Mouse (Mus musculus): ENCODE results near the gene Eif2ak2.
A peak's percentile ranks its signal among the peaks of the same experiment; 100 is the strongest.

Gene Eif2ak2

GRCm38 (mm10) chr17:78882401-78883112 lies at the start of gene Eif2ak2:
TSS of gene Eif2ak2 (minus strand) at chr17:78882573.
- peak; percentile 88 to 95 for DNase-seq

DNA sequence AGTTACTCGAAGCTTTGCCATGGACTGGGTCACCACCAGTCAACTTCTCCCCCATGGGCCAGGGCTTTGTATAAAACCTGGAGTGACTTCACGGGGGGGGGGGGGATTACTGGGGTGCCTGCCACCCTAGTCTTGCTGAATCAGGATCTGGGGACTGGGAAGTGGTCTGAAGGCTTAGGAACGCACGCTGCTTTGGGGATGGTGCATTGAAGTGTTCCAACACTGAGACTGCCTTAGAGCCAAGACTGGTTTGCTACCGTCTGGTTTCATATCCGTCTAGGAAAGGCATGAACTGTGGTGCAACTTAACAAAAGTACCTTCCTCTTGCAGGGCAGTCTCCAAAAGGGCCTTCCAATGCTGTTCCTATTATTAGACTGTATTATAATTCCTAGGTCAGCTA lies 35.3 kb upstream of the Eif2ak2 start:
- DNase-seq = no peak

DNA sequence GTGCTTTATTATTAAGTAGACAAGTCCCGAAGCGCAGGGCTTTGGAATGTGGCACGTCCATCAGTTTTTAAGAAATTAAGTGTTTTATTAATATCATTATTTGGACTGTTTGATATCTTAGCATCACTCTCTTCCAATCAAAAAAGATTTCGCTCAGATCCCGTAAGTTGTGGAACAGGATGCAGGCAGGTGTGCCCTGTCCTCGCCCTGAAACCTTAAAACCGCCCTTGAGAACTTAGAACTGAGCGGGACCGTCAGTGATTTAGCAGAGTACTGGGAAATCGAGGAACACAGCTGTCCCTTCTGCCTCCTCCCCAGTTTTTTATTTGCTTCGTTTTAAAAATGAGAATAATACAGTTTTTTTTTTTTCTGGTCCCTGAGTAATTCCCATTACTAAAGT lies 34.5 kb upstream of the Eif2ak2 start:
- no peak for DNase-seq

DNA sequence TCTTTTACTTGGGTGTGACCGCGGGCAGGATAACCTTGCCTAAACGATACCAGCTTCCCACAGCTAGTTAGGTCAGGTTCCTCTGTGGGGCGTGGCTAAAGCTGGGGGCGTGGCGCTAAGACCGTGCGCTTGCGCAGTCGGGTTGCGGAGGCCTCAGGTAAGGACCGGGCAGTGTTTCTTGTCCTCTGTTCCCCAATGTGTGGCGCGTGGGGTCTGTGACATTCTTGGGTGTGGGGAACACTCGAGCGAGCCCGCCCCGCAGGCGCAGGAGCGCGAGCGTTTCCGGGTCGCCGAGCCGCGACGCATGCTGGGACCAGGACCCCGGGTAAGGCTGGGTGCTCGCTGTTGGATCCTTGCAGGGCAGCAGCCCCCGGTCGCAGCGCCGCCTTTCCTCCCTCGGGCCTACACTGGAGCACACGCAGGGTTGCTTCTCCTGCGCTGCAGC lies 34.0 kb upstream of the Eif2ak2 start, which contains the start of gene Cebpzos:
TSS of gene Cebpzos (plus strand) at position 132 of the 445 bp plus-strand sequence.
- DNase-seq = peak; percentile 88 to 92

DNA sequence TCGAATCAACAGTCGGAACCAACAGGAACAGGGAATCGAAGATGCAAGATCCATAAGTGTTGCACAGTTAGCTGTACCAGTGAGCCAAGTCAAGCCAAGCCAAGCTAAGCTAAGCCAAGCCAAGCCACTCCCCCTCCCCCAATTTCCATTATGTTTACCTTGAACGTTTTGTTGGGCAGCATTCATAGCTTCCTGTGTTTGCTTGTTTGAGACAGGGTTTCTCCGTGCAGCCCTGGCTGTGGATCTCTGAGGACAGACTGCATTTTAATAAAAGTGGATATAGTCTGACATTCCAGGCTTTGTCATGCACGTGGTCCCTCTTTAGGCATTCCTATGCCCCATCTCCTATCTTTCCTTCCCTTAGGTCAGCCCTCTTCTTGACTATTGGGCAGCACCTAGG lies 33.4 kb upstream of the Eif2ak2 start:
- no peak for DNase-seq

DNA sequence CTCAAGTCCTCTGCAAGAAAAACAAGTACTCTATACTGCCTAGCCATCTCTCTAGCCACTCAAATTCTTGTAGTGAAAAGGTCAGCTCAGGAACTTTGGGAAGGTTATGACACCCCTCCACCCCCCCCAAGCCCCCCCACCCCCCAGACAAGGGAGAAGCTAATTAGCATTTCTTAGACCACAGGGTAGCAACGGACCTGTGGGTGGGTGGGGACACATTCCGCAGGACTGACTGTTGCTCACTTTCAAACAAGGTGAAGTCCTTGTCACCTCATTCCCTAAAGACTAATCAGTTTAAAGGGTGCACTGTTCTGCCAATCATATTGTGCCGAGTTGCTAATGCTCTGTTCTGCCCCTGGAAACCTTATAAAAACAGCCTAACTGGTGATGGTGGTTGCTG lies 31.5 kb upstream of the Eif2ak2 start:
- DNase-seq = no peak

- peak; percentile 44 to 57 for DNase-seq
These were observed 30.5 kb upstream of the Eif2ak2 start for GRCm38 (mm10) chr17:78912861-78913281.

GRCm38 (mm10) chr17:78909374-78909773 lies 27.0 kb upstream of the Eif2ak2 start:
- DNase-seq = no peak

DNA sequence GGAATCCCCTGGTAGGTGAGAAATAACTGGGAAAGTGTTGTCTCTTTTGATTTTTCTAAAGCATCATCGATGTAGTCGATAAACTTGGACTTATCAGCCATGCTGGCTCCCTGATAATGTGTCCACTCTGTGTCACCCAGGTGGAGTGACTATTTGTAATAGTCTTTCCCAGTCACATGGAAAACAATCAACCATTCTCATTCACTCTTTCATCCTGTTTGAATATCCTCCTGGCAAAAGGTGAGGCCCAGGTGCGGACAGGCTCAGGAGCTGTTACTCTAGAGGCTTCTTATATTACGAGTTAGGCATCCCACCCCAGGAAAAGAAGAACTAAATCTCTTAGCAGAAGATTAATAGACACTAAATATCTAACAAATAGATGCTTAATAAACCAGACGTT lies 24.5 kb upstream of the Eif2ak2 start, which contains the start of gene Sult6b1:
TSS of gene Sult6b1 (minus strand) at position 101 of the 400 bp plus-strand sequence.
- no peak for DNase-seq

- no peak for DNase-seq
These were observed 20.8 kb upstream of the Eif2ak2 start for GRCm38 (mm10) chr17:78903158-78903557.

DNA sequence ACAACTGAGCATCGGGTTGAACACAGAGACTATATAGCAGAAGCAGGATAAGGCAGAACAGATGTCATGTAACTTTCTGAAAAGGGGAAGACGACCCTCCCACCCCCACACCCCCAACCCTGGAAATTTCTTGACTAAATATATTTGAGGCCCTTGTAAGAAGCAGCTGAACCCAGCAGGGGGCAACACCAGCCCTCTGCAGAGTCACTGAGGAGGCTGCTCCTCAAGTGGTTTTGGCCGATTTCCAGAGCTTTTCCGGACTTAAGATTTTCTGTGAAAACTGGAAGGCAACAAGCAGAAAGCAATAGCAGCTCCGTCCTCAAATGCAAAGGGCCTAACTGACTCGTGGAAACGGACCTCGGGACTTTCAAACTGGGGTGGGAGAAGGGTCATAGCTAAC lies 13.0 kb upstream of the Eif2ak2 start:
- DNase-seq = peak; percentile 74 to 82

GRCm38 (mm10) chr17:78894991-78895390 lies 12.6 kb upstream of the Eif2ak2 start:
- DNase-seq = no peak

DNA sequence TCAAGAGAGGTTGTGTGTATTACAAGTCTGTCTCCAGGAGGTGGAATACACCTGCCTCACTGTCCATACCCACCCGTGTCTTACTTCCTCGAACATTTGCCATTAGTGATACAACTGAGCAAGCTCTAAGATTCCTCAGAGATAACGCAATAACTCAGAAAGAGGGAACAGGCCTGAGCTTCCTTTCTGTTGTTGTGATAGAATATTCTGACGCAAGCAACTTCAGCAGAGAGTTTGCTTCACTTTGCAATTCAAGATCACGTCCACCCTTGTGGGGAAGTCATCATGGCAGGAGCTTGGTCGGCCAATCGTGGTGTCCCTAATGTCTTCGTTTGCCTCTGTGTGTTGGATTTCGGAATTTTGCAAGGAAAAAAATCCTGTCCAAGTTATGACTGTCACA lies 8.6 kb upstream of the Eif2ak2 start:
- no peak for DNase-seq

DNA sequence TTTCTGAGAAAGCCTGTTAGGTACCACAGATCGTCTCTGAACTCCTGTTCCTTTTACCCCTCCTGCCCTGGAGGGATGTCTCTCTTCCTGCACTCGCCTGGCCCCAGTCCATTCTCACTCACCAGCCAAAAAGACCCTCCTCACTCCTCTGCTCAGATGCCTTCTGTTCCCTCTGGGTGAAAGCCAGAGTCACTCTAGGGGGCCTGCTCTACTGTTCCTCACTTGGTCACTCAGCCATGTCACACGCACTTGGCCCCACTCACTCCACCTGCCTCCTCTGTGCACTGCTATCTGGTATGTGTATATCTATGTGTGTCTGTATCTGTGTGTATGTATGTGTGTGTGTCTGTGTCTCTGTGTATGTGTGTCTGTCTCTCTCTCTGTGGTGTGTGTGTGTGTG lies 6.8 kb upstream of the Eif2ak2 start:
- DNase-seq = no peak

DNA sequence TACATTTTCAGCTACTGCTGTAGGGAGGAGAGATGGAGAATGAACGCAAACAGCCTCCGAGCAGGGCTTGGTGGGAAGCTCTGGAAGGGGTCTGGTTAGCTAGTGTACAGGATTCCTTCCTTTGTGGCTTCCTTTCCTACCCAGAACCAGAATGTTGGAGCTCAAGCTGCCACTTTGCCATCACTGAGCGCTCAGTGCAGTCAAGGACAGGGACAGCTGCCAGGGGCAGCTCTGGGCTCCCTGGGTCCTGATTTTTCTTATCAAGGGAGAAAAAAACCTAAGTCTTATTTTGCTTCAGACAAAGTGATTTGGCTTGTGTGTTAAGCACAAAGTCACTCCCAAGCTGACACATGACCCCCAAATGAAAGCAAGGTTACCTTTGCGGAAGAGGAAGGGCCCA lies 6.2 kb upstream of the Eif2ak2 start:
- no peak for DNase-seq

- DNase-seq = no peak
These were observed 3.1 kb upstream of the Eif2ak2 start for GRCm38 (mm10) chr17:78885286-78886065.

DNA sequence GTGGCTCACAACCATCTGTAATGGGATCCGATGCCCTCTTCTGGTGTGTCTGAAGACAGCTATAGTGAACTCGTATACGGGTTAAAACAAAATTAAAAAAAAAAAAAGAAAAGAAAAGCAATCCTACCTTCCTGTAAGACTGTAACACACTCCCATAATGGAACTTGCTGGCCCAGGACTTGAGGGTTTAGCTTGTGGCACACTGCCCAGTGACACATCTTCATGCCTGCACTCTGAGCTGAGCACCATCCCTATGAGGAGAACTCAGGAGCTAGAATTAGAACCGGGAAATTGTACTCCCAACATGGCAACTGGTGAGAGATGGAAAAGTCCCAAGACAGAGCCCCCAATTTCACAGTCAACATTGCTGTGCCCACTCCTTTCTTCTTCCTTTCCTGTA lies 918 bp upstream of the Eif2ak2 start:
- DNase-seq = no peak

DNA sequence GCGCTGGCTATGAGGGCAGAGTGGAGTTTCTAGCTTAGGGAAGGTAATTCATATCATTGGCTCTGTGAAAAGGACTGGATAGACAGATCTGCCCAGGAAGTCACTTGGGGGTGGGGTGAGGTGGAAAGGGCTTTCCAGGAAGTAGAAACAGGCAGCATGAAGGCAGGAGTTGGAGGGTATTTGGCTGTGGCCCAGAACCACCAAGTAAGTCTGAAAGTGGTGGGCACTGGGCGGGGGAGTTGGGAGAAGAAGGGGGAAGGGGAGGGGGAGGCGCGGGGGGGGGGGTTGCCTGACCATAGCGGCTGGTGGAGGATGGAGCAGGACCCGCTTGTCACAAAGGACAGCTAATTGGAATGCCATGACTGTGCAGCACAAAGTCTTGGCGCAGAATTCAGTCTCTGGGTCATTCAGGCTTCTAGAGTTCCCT lies 482 bp downstream of the Eif2ak2 start:
- DNase-seq = peak; percentile 38 to 59

- no peak for DNase-seq
These were observed 8.5 kb downstream of the Eif2ak2 start for GRCm38 (mm10) chr17:78873886-78874285.

- DNase-seq = no peak
These were observed 26.1 kb downstream of the Eif2ak2 start for GRCm38 (mm10) chr17:78856243-78856642.

DNA sequence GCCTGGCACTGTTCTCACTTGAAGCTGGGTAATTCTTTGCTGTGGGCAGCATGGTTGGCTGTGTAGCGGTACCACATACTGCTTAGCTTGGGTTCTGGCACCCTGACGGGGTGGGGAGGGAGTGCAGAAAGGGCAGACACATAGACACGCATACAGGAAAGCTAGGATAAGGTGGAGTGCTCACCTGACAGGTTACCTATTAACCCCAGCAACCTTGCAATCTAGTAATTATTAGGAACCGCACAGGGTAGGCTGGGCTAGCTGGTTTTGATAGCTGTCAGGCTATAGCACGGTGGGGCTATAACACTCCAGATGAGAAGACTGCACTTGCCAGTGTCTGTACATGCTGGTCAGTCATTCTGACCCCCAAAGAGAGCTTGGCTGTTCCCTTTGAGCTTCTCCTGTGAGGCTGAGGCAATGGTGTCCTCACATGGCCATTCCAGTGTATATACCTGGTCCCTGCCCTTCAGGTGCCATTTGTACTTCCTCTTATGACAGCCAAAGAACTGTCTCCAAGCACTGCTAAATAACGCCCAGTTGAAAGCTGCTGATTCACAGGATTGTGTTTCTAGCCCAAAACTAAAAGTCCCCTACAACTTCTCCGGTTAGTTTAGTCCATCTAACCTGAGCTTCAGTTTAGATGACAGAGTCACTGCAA lies 40.0 kb downstream of the Eif2ak2 start:
- DNase-seq = no peak

- no peak for DNase-seq
These were observed 46.3 kb downstream of the Eif2ak2 start for GRCm38 (mm10) chr17:78836056-78836455.
